Mouse (Mus musculus): ENCODE data around the gene Inca1.

GRCm38 (mm10) chr11:70645461-70646258 is 54.3 kb downstream of the Inca1 start:
- TF ChIP-seq CTCF (IDR thresholded peaks at IDR 0.05; ENCODE audit: borderline replicate concordance, insufficient read depth, low read depth, low read length) (no peak), POLR2A (IDR thresholded peaks at IDR 0.05; ENCODE audit: borderline replicate concordance, insufficient read depth, low read length) (no peak)

Data from cerebellum, adult 2 months (tissue).